In the genomic region with DNA sequence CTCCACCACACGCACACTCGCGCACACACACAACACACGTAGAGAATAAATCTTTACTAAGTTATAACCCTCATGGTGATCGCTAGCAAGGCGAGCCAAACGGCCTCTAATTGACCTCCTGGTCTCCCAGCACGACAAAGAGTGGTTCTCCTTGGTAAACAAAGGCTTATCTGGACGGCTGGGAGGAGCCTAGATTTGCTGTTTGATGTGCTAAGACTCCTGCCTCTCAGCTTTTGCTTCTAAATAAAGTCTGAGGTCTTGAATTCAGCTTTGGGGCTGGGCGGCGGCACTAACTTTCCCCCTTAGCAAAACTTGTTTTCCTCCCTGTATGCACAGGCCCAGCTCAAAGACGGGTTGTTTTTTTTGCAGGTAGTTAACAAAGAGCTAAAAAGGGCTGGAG, we compare ENCODE assay signal across 14 mouse cellular contexts. TPM values are rescaled to one million over a fixed set of nuclear protein-coding genes. Genes with fewer than 3 reads are reported as not detected.
DNase-seq lines count a peak whose midpoint lies in the region; TF ChIP-seq lines count a peak whose summit lies in the region.
"Had no signal": no experiment of that assay in that cellular context is flagged by ENCODE, and none has a peak within 500 bp of the region (broad histone marks: within the 10 kb centered on the region; RNA-seq: fewer than 3 reads in every experiment).

No protein-coding gene starts in this region.

- peak; percentile 41 for DNase-seq in embryo, embryonic 10 days (ENCODE audit: low spot score)
- no peak for DNase-seq in embryo, embryonic 11 days
- no peak for DNase-seq in layer of hippocampus, adult 2 months (ENCODE audit: low spot score in 2 of 2)
- no peak for DNase-seq in layer of hippocampus, adult 11-12 months (ENCODE audit: low spot score)
- peak; percentile 80 for DNase-seq in WW6 (ENCODE audit: low read depth, low spot score)
- peak; percentile 61 for DNase-seq in lung, postnatal 36 days
- DNase-seq in cerebellum, postnatal 4 days (ENCODE audit: low spot score in 2 of 2), result no peak
- no peak for DNase-seq in ovary, postnatal 10 days (ENCODE audit: low spot score)
- DNase-seq: cerebellum, adult 2 months; gastrocnemius, postnatal 25 days; layer of hippocampus, adult 9-11 months; thymus, postnatal 14 days had no signal

- no peak overlapping the region for H3K4me3 ChIP-seq in layer of hippocampus, adult 2 months
- H3K4me3 ChIP-seq: midbrain, embryonic 15.5 days had no signal

- no peak for TF ChIP-seq CTCF in layer of hippocampus, adult 2 months (conservative IDR thresholded peaks at IDR 0.05)

- H3K27ac ChIP-seq in layer of hippocampus, adult 2 months, result 0 out of 2 replicates have a peak overlapping the region, but pooled peaks have one; percentile 7
- H3K27ac ChIP-seq: kidney, postnatal 0 days; midbrain, embryonic 15.5 days had no signal

RNA-seq across cellular contexts. Expression of a gene that starts 5.0 kb away (rescaled TPM):
- total RNA-seq in layer of hippocampus, adult 2 months (2021), result 1 to 10 TPM; 6.8 to 7.2 TPM

Comparison
In these comparisons a context has a peak if more than half of its experiments do, and no peak if none do; other contexts are left out.
1. DNase-seq: peak in embryo, embryonic 10 days (single experiment), WW6 (single experiment) and lung, postnatal 36 days (single experiment); none in embryo, embryonic 11 days (single experiment), layer of hippocampus, adult 2 months (0 of 2), layer of hippocampus, adult 11-12 months (single experiment), cerebellum, postnatal 4 days (0 of 2) and ovary, postnatal 10 days (single experiment).